Mouse (Mus musculus): Measurements from ENCODE around the gene Gm20662.

DNA sequence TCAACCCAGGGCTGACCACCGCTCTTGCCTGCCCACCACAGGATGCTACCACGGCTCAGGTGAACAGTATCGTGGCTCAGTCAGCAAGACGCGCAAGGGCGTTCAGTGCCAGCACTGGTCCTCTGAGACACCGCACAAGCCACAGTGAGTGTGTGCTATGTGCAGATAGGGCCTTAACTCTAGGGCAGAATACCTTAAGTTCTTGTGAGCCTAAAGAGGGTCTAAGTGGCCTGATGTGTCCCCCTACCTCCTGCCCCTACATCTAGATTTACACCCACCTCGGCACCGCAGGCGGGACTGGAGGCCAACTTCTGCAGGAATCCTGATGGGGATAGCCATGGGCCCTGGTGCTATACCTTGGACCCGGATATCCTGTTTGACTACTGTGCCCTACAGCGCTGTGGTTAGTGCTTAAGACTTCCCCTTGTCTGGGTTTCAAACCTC, 86.9 kb downstream of the Gm20662 start, which contains the start of gene Rnf123:
- TF ChIP-seq CTCF (IDR thresholded peaks at IDR 0.05; ENCODE audit: extremely low read depth, insufficient read depth, insufficient read length, insufficient replicate concordance) = no peak
- TF ChIP-seq POLR2A (IDR thresholded peaks at IDR 0.05; ENCODE audit: low read depth, low read length) = no peak
